Mouse (Mus musculus) myocyte (in vitro differentiated cells): Measurements from ENCODE around the gene Bcl2l1. TPM values are rescaled to one million over a fixed set of nuclear protein-coding genes. Genes with fewer than 3 reads are reported as not detected.
A peak's percentile ranks its signal among the peaks of the same experiment; 100 is the strongest.

Experiments used
- H3K27me3 ChIP-seq: one replicate; pipeline ENCODE4 v1.6.1; 2011; ENCODE audit not compliant: control insufficient read depth, insufficient read depth, insufficient read length
- H3K36me3 ChIP-seq: one replicate; pipeline ENCODE4 v1.6.1; 2011; ENCODE audit not compliant: control insufficient read depth, insufficient read depth
- H3K4me2 ChIP-seq: one replicate; pipeline ENCODE4 v1.6.1; 2011; ENCODE audit warnings: low read depth, control low read depth
- H3K4me3 ChIP-seq: one replicate; pipeline ENCODE4 v1.5.1; 2011; ENCODE audit warnings: mild to moderate bottlenecking, control low read depth, moderate library complexity
- H3K79me2 ChIP-seq: one replicate; pipeline ENCODE4 v1.6.1; 2011; ENCODE audit not compliant: control insufficient read depth, insufficient read depth
- H3ac ChIP-seq: one replicate; pipeline ENCODE4 v1.6.1; 2011; ENCODE audit not compliant: control insufficient read depth, insufficient read length
- CEBPB ChIP-seq: IDR thresholded peaks from 2 replicates; pipeline ENCODE4 v1.6.1; 2011; ENCODE audit warnings: mild to moderate bottlenecking, moderate library complexity; ENCODE audit not compliant: poor library complexity, insufficient read depth, severe bottlenecking
- E2F4 ChIP-seq: IDR thresholded peaks from one replicate; pipeline ENCODE4 v1.6.1; 2011; ENCODE audit warnings: mild to moderate bottlenecking, control low read depth, moderate library complexity; ENCODE audit not compliant: insufficient read depth
- MAX ChIP-seq: IDR thresholded peaks from one replicate; pipeline ENCODE4 v1.6.1; 2011; ENCODE audit warnings: low read depth, mild to moderate bottlenecking, control low read depth
- MYOD1 ChIP-seq, 3 experiments: IDR thresholded peaks; one replicate each; pipeline ENCODE4 v1.6.1; 2011; ENCODE audit warnings: control low read depth in 2 of 3, low read depth in 2 of 3, mild to moderate bottlenecking in 2 of 3, moderate library complexity in 1 of 3; ENCODE audit not compliant: insufficient read length in 2 of 3, control insufficient read depth in 1 of 3
- MYOG ChIP-seq, 3 experiments: IDR thresholded peaks; one replicate each; pipeline ENCODE4 v1.6.1; 2011; ENCODE audit warnings: control low read depth in 2 of 3, low read depth in 2 of 3, mild to moderate bottlenecking in 2 of 3; ENCODE audit not compliant: insufficient read length in 2 of 3, control insufficient read depth in 1 of 3, insufficient read depth in 1 of 3
- POLR2A ChIP-seq: IDR thresholded peaks from one replicate; pipeline ENCODE4 v1.6.1; 2011; ENCODE audit warnings: low read depth, mild to moderate bottlenecking, control low read depth, moderate library complexity; ENCODE audit not compliant: insufficient read length
- POLR2AphosphoS2 ChIP-seq: IDR thresholded peaks from one replicate; pipeline ENCODE4 v1.6.1; 2011; ENCODE audit warnings: low read depth, control low read depth; ENCODE audit not compliant: insufficient read length
- REST ChIP-seq: IDR thresholded peaks from one replicate; pipeline ENCODE4 v1.6.1; 2011; ENCODE audit warnings: mild to moderate bottlenecking, control low read depth, moderate library complexity; ENCODE audit not compliant: insufficient read depth, insufficient read length
- SRF ChIP-seq: IDR thresholded peaks from one replicate; pipeline ENCODE4 v1.6.1; 2011; ENCODE audit warnings: low read depth; ENCODE audit not compliant: control insufficient read depth, insufficient read length
- TCF12 ChIP-seq: IDR thresholded peaks from one replicate; pipeline ENCODE4 v1.6.1; 2011; ENCODE audit warnings: mild to moderate bottlenecking, control low read depth; ENCODE audit not compliant: poor library complexity, insufficient read depth, severe bottlenecking
- TCF3 ChIP-seq: IDR thresholded peaks from one replicate; pipeline ENCODE4 v1.6.1; 2011; ENCODE audit warnings: low read depth, control low read depth; ENCODE audit not compliant: insufficient read length
- USF1 ChIP-seq: IDR thresholded peaks from one replicate; pipeline ENCODE4 v1.6.1; 2011; ENCODE audit warnings: low read depth, mild to moderate bottlenecking, control low read depth, moderate library complexity
- polyA plus RNA-seq: library from polyadenylated mRNA; unstranded; fragments of >200 nt; fragmentation: generic; extraction: Trizol; gene quantifications from one replicate; pipeline ENCODE4 v1.2.1, GENCODE M21; 2012; ENCODE audit warnings: missing spikeins

Bcl2l1 gene
- polyA plus RNA-seq, 1 experiment: 57.0 TPM

DNA sequence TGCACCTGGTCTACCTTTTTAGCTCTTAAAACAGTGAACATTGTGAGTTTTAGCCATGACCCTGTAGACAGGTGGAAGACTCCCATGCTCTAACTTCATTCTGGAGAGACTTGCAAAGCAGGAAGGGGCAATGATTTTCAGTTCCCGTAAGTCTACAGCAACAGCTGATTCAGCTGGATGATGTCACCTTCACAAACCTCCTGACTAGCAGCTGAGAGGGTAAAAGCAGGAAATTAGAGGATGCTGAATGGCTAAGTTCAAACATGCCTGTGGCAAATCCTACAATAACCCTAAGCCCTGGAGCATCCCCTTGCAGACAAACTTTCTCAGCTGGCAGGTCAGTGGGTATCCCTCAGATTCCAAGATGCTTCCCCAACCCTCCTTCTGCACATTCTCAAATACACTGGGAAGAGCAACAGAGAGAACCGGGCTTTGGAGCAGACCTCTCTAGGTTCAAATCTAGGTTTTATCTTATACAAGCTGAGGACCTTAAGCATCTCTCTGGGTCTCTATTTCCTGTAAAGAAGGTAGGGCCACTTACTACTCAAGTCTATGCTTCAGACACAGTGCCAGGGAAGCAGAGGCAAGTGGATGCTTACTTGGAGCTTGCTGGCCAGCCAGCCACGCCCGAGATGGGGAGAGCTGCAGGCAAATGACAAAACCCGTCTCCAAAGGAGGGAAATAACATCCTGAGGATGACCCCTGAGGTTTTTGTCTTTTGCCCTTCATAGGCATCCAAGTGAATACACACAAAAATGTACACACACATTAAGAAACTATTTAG, 21.2 kb downstream of the Bcl2l1 start:
- Histone ChIP-seq H3K4me2 (peak overlapping the region; percentile 41), H3ac (no peak overlapping the region), H3K79me2 (peaks cover 69% of the 10 kb centered on the region), H3K36me3 (peaks cover 4% of the 10 kb centered on the region), H3K4me3 (no peak overlapping the region), H3K27me3 (no peaks in the 10 kb centered on the region)
- peak in 2 of 3 experiments; percentile 77 to 86 for TF ChIP-seq MYOG (IDR thresholded peaks at IDR 0.05; ENCODE audit: control insufficient read depth in 1 of 3, insufficient read depth in 1 of 3, insufficient read length in 2 of 3, low read depth in 2 of 3)
- TF ChIP-seq TCF12: peak; percentile 86
- no peak for TF ChIP-seq TCF3
- peak in 2 of 3 experiments; percentile 78 to 89 for TF ChIP-seq MYOD1 (IDR thresholded peaks at IDR 0.05; ENCODE audit: control insufficient read depth in 1 of 3, insufficient read length in 2 of 3, low read depth in 2 of 3)
- peak; percentile 50; the same call in 1 of the 2 replicates for TF ChIP-seq CEBPB

DNA sequence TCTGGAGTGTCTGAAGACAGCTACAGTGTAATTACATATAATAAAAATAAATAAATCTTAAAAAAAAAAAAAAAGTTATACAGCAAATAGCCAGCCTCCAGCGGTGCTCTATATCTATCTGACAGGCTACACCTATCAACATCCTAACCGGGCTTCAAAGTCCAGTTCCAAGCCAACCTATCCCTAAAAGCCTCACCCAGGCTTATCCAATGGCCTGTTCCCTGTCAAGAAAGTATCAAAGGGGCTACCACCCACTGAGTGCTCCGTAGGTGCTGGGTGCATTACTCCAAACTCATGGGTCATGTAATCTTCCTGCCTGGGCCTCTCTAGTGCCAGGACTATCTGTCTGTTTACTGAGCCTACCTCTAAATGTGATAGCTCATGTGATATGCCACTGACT, 23.4 kb downstream of the Bcl2l1 start:
- TF ChIP-seq REST: no peak
- TF ChIP-seq MYOG (IDR thresholded peaks at IDR 0.05; ENCODE audit: control insufficient read depth in 1 of 3, insufficient read depth in 1 of 3, insufficient read length in 2 of 3, low read depth in 2 of 3): no peak
- no peak for TF ChIP-seq POLR2AphosphoS2
- TF ChIP-seq E2F4: no peak
- TF ChIP-seq MAX: no peak
- no peak for TF ChIP-seq CEBPB
- TF ChIP-seq USF1: no peak
- no peak for TF ChIP-seq SRF
- no peak for TF ChIP-seq TCF12
- TF ChIP-seq MYOD1 (IDR thresholded peaks at IDR 0.05; ENCODE audit: control insufficient read depth in 1 of 3, insufficient read length in 2 of 3, low read depth in 2 of 3): no peak
- TF ChIP-seq POLR2A: no peak
- TF ChIP-seq TCF3: no peak
- Histone ChIP-seq H3K79me2 (peaks cover 67% of the 10 kb centered on the region), H3ac (no peak overlapping the region), H3K4me3 (no peak overlapping the region), H3K36me3 (peaks cover 4% of the 10 kb centered on the region), H3K27me3 (no peaks in the 10 kb centered on the region), H3K4me2 (no peak overlapping the region)

DNA sequence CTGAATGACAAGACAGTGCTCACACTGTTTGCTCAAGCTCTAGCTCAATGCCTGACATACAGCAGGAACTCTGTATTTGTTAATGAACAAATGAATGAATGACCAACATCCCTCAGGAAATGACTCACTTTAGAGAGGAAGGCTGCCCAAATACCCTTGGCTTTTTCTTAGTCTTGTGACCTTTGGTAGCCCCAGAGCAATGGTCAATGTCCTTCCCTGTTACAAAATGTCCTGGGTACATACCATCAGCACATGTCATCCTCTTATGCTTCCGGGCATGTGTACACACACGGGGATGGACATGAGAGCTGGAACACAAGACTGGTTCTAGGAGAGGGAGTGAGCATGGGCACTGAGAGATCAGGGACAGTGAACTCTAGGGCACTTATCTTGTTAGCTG, 25.5 kb downstream of the Bcl2l1 start:
- H3K36me3 ChIP-seq: peaks cover 4% of the 10 kb centered on the region
- H3ac ChIP-seq: no peak overlapping the region
- H3K27me3 ChIP-seq: no peaks in the 10 kb centered on the region
- H3K79me2 ChIP-seq: peaks cover 73% of the 10 kb centered on the region
- H3K4me2 ChIP-seq: peak overlapping the region; percentile 54
- TF ChIP-seq MYOG (IDR thresholded peaks at IDR 0.05; ENCODE audit: control insufficient read depth in 1 of 3, insufficient read depth in 1 of 3, insufficient read length in 2 of 3, low read depth in 2 of 3) (no peak), SRF (no peak), MYOD1 (IDR thresholded peaks at IDR 0.05; ENCODE audit: control insufficient read depth in 1 of 3, insufficient read length in 2 of 3, low read depth in 2 of 3) (peak in 1 of 3 experiments; percentile 1), E2F4 (no peak), POLR2AphosphoS2 (no peak), USF1 (no peak), TCF12 (no peak), CEBPB (0 out of 2 replicates have a peak, but pooled peaks have one; percentile 44), REST (no peak), TCF3 (no peak)
- no peak overlapping the region for H3K4me3 ChIP-seq

DNA sequence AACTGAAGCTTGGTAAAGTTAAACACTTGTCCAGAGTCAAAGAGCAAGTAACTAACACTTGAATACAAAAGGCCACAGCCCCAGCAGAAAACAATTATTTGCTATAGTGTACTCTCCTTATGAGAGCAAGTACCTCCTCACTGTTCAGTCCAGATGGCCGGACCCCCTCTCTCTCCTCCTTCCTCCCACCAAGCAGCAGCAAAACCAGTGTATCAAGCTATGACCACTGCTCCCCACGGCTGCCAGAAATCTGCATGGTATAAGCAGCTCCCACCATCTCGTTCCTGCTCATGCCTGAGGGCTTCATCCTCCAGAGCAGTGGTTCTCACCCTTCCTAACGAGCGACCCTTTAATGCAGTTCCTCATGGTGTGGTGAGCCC, 26.4 kb downstream of the Bcl2l1 start:
- Histone ChIP-seq H3K36me3 (peaks cover 4% of the 10 kb centered on the region), H3ac (no peak overlapping the region), H3K27me3 (no peaks in the 10 kb centered on the region), H3K4me3 (no peak overlapping the region), H3K79me2 (peaks cover 82% of the 10 kb centered on the region), H3K4me2 (peak overlapping the region; percentile 54)
- TF ChIP-seq USF1 (no peak), TCF3 (no peak), POLR2AphosphoS2 (no peak), MAX (no peak), TCF12 (no peak), MYOD1 (IDR thresholded peaks at IDR 0.05; ENCODE audit: control insufficient read depth in 1 of 3, insufficient read length in 2 of 3, low read depth in 2 of 3) (no peak), MYOG (IDR thresholded peaks at IDR 0.05; ENCODE audit: control insufficient read depth in 1 of 3, insufficient read depth in 1 of 3, insufficient read length in 2 of 3, low read depth in 2 of 3) (no peak), CEBPB (no peak), SRF (no peak), E2F4 (no peak), POLR2A (no peak), REST (no peak)
